Mouse (Mus musculus) B cell, adult 62 days (primary cell): Measurements from ENCODE around the gene Scaper. TPM values are rescaled to one million over a fixed set of nuclear protein-coding genes. Genes with fewer than 3 reads are reported as not detected.

Source experiments
- total RNA-seq: library from RNA; stranded (reverse); gene quantifications from 4 replicates; pipeline ENCODE4 v1.2.4, GENCODE M21; 2023

The Scaper gene
- total RNA-seq, result 31.7 to 35.1 TPM (median 32.6 TPM) in 4 replicates

GRCm38 (mm10) chr9:55937664-55938617 is at the start of gene Scaper:
Gene Scaper (minus strand): TSS chr9:55938119.

GRCm38 (mm10) chr9:55538377-55538776 is 399.5 kb downstream of the Scaper start, which contains the start of gene Isl2:
Gene Isl2 (plus strand): TSS chr9:55538672.

GRCm38 (mm10) chr9:55512027-55512543 is 425.8 kb downstream of the Scaper start, which contains the start of gene Etfa:
Gene Etfa (minus strand): TSS chr9:55512243.

Other genes starting within 250 kb of the Scaper start
- gene 4930563M21Rik, start 72.4 kb upstream of the Scaper start, total RNA-seq, result not detected in 4 replicates
- 23.0 to 31.2 TPM (median 30.4 TPM) in 4 replicates for gene Rcn2, start 103.7 kb upstream of the Scaper start, total RNA-seq
- 113 to 124 TPM (median 118 TPM) in 4 replicates for gene Pstpip1, start 151.8 kb upstream of the Scaper start, total RNA-seq
- gene Tspan3, start 227.4 kb upstream of the Scaper start, total RNA-seq, result 8.3 to 12.2 TPM (median 11.5 TPM) in 4 replicates